8 mouse cellular contexts compared by ENCODE assay signal in the genomic region with DNA sequence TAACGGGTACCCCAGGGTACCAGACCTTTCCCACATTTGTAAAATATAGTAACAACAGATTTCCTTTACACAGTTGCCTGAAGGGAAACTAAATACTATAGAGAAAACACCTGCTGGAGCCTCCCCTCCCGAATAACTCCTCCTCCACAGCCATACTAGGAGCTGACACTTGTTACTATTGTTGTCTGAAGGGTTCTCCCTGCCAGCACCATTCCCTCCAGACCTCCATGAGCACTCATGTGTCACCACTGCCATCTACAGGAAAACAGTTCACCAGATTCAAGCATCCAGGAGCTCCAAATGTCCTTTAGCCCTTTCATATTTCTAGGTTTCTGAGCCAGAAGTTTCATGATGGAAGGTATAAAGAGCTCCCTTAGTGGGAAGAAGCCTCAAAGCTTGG. TPM values are rescaled to one million over a fixed set of nuclear protein-coding genes. Genes with fewer than 3 reads are reported as not detected.
A peak's percentile ranks its signal among the peaks of the same experiment; 100 is the strongest.
DNase-seq lines count a peak whose midpoint lies in the region; ATAC-seq and TF ChIP-seq lines count a peak whose summit lies in the region.
"Had no signal": no experiment of that assay in that cellular context is flagged by ENCODE, and none has a peak within 500 bp of the region (broad histone marks: within the 10 kb centered on the region; RNA-seq: fewer than 3 reads in every experiment).

No protein-coding gene starts in this region.

- no peaks in the 10 kb centered on the region for H3K27me3 ChIP-seq in G1E (ENCODE audit: insufficient read depth, low read length)
- H3K27me3 ChIP-seq in embryonic facial prominence, embryonic 14.5 days (replicated peaks; ENCODE audit: control insufficient read depth, insufficient read depth, low read length): no peaks in the 10 kb centered on the region
- no peaks in the 10 kb centered on the region for H3K27me3 ChIP-seq in heart, postnatal 0 days (ENCODE audit: control insufficient read depth, insufficient read depth, low read length)
- H3K27me3 ChIP-seq: liver, embryonic 15.5 days had no signal

- H3K4me3 ChIP-seq in G1E (ENCODE audit: low read depth, low read length): no peak overlapping the region
- no peak overlapping the region for H3K4me3 ChIP-seq in embryonic facial prominence, embryonic 14.5 days (ENCODE audit: low read depth, low read length)
- H3K4me3 ChIP-seq in heart, postnatal 0 days (ENCODE audit: low read depth, low read length): no peak overlapping the region
- H3K4me3 ChIP-seq: liver, embryonic 15.5 days had no signal

- H3K27ac ChIP-seq in embryonic facial prominence, embryonic 14.5 days (replicated peaks; ENCODE audit: low read depth, low read length): peak overlapping the region; percentile 64
- peak overlapping the region; percentile 31 for H3K27ac ChIP-seq in heart, postnatal 0 days (ENCODE audit: low read depth)
- H3K27ac ChIP-seq: liver, embryonic 15.5 days had no signal

- H3K4me1 ChIP-seq in G1E (ENCODE audit: insufficient read depth, low read depth, low read length): peaks cover 20% of the 10 kb centered on the region
- peaks cover 36% of the 10 kb centered on the region for H3K4me1 ChIP-seq in embryonic facial prominence, embryonic 14.5 days (ENCODE audit: control insufficient read depth, insufficient read depth, low read length)
- H3K4me1 ChIP-seq in heart, postnatal 0 days (ENCODE audit: control insufficient read depth, insufficient read depth): 0 out of 2 replicates have a peak, but pooled peaks cover 7% of the 10 kb centered on the region

- no peaks in the 10 kb centered on the region for H3K9me3 ChIP-seq in G1E (replicated peaks)
- no peaks in the 10 kb centered on the region for H3K9me3 ChIP-seq in embryonic facial prominence, embryonic 14.5 days (ENCODE audit: control insufficient read depth, low read length)
- H3K9me3 ChIP-seq in heart, postnatal 0 days (replicated peaks; ENCODE audit: control insufficient read depth, low read length): no peaks in the 10 kb centered on the region
- H3K9me3 ChIP-seq: liver, embryonic 15.5 days had no signal

- ATAC-seq in G1E (ENCODE audit: extremely low read depth, insufficient number of reproducible peaks, low FRiP score, poor library complexity, severe bottlenecking): no peak
- peak; percentile 73 for ATAC-seq in embryonic facial prominence, embryonic 14.5 days (ENCODE audit: low read depth)
- peak; percentile 93 for ATAC-seq in heart, postnatal 0 days (ENCODE audit: insufficient read depth, low read depth)

- peaks cover 8% of the 10 kb centered on the region for H3K36me3 ChIP-seq in G1E (replicated peaks)
- H3K36me3 ChIP-seq in embryonic facial prominence, embryonic 14.5 days (ENCODE audit: control insufficient read depth, insufficient read depth, low read length): no peaks in the 10 kb centered on the region
- H3K36me3 ChIP-seq in heart, postnatal 0 days (replicated peaks; ENCODE audit: control insufficient read depth, insufficient read depth, low read length): 0 out of 2 replicates have a peak, but pooled peaks cover 5% of the 10 kb centered on the region
- H3K36me3 ChIP-seq: liver, embryonic 15.5 days had no signal

- TF ChIP-seq EP300 in heart, postnatal 0 days (IDR thresholded peaks at IDR 0.05; ENCODE audit: low read depth): no peak

- H3K9ac ChIP-seq in embryonic facial prominence, embryonic 14.5 days (ENCODE audit: low read depth, low read length): no peak overlapping the region
- H3K9ac ChIP-seq in heart, postnatal 0 days (replicated peaks; ENCODE audit: low read depth, low read length): no peak overlapping the region
- H3K9ac ChIP-seq: liver, embryonic 15.5 days had no signal

- no peak for TF ChIP-seq CTCF in G1E (IDR thresholded peaks at IDR 0.05; ENCODE audit: low read depth, low read length)
- peak; percentile 91 for TF ChIP-seq CTCF in heart, postnatal 0 days (IDR thresholded peaks at IDR 0.05; ENCODE audit: low read depth)

- H3K4me2 ChIP-seq in embryonic facial prominence, embryonic 14.5 days (ENCODE audit: low read depth, low read length): no peak overlapping the region
- no peak overlapping the region for H3K4me2 ChIP-seq in heart, postnatal 0 days (ENCODE audit: low read depth, low read length)
- H3K4me2 ChIP-seq: liver, embryonic 15.5 days had no signal

- DNase-seq in G1E (ENCODE audit: low spot score): peak; percentile 4
- peak; percentile 44 for DNase-seq in adrenal gland, postnatal 25 days
- peak; percentile 91 for DNase-seq in embryonic facial prominence, embryonic 14.5 days (ENCODE audit: low spot score)
- DNase-seq in heart, postnatal 0 days (ENCODE audit: low spot score): peak; percentile 95
- peak; percentile 64 to 74 for DNase-seq in kidney, postnatal 4 days
- peak; percentile 84 for DNase-seq in lung, postnatal 10 days
- peak; percentile 61 for DNase-seq in testis, postnatal 10 days (ENCODE audit: low spot score)

- 33% methylated on average over 2 of the region's 2 CpGs for WGBS in embryonic facial prominence, embryonic 14.5 days
- WGBS in heart, postnatal 0 days: 38% methylated on average over 2 of the region's 2 CpGs

RNA-seq across cellular contexts. Expression of gene Tom1l2, which starts 60.0 kb away (rescaled TPM):
- total RNA-seq in G1E (2014; fragmentation: Nextera tagmentation) (20.4 and 24.8 TPM in 2 replicates), G1E (2017) (7.8 and 8.1 TPM in 2 replicates)
- polyA plus RNA-seq in G1E (2012): 19.0 and 20.9 TPM in 2 replicates
- 74.6 and 95.4 TPM in 2 replicates for total RNA-seq in adrenal gland, postnatal 25 days (2021)
- polyA plus RNA-seq in embryonic facial prominence, embryonic 14.5 days (2014; fragmentation: Nextera tagmentation; extraction: Ambion mirVana): 21.8 and 23.4 TPM in 2 replicates
- total RNA-seq in heart, postnatal 0 days (2014; rRNA removed; ENCODE audit: low replicate concordance): 56.8 and 77.3 TPM in 2 replicates
- polyA plus RNA-seq in heart, postnatal 0 days (2015; fragmentation: Nextera tagmentation; extraction: Ambion mirVana): 30.5 and 31.3 TPM in 2 replicates

Comparison
In these comparisons a context has a peak if more than half of its experiments do, and no peak if none do; other contexts are left out.
1. DNase-seq: peak in every context shown above with its lines; median percentile 95 in heart, postnatal 0 days; 91 in embryonic facial prominence, embryonic 14.5 days; 84 in lung, postnatal 10 days; 69 in kidney, postnatal 4 days; 61 in testis, postnatal 10 days; 44 in adrenal gland, postnatal 25 days; 4 in G1E.